Mouse (Mus musculus): ENCODE results near the gene Lrriq1.

DNA sequence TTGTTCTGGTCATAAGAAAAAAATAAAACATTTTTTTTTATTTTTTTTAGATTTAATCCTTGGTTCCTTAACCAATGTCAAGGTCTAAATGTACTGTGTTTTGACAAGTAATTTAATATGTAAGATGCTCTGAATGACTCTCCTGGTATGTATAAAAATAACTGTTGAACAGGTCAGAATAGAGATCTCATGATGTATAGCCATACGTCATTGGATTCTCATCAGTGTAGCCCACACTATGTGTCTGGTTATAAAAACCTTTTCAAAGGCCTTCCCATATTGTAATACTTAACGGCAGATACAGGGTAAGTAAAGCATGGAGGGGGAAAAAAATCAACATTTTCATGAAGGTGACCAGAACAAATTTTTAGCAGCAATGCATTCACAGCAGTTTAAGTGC, 186.5 kb downstream of the Lrriq1 start:
- TF ChIP-seq CTCF (IDR thresholded peaks at IDR 0.05; ENCODE audit: borderline replicate concordance, extremely low read depth, insufficient read depth, insufficient read length) (no peak), POLR2A (IDR thresholded peaks at IDR 0.05; ENCODE audit: borderline replicate concordance, extremely low read depth, insufficient read depth, insufficient read length, poor library complexity, severe bottlenecking) (no peak)
